Mouse (Mus musculus): ENCODE measurements around the gene Psapl1.
"Not testable (repeated sequence)": the region's sequence is repeated elsewhere in the genome, so short reads cannot be mapped to it uniquely, and the experiment has no call there.

- not testable (repeated sequence) for TF ChIP-seq POLR2A (IDR thresholded peaks at IDR 0.05; ENCODE audit: borderline replicate concordance, extremely low read depth, low read depth, low read length); CTCF (IDR thresholded peaks at IDR 0.05; ENCODE audit: insufficient read depth, low read length)
Measured at GRCm38 (mm10) chr5:36237526-36237925, 33.7 kb downstream of the Psapl1 start.

Data from lung, adult 2 months (tissue).